Mouse (Mus musculus) thymus, adult 2 months (tissue): ENCODE data around the gene Plac1. TPM values are rescaled to one million over a fixed set of nuclear protein-coding genes. Genes with fewer than 3 reads are reported as not detected.

Experiments
- DNase-seq: peaks from one replicate; pipeline ENCODE4 v3.0.0; 2021
- H3K27ac ChIP-seq: fragments of 200-500 bp; 2 replicates; pipeline ENCODE4 v1.5.1; 2012; ENCODE audit warnings: low read length, control low read depth; ENCODE audit not compliant: control insufficient read depth, insufficient read depth
- H3K27me3 ChIP-seq: fragments of 200-500 bp; 2 replicates; pipeline ENCODE4 v1.6.1; 2012; ENCODE audit warnings: mild to moderate bottlenecking, low read length, moderate library complexity, mixed read lengths; ENCODE audit not compliant: control insufficient read depth, insufficient read depth
- H3K36me3 ChIP-seq: fragments of 200-500 bp; 2 replicates; pipeline ENCODE4 v1.6.1; 2012; ENCODE audit warnings: mild to moderate bottlenecking, low read length, moderate library complexity; ENCODE audit not compliant: control insufficient read depth, insufficient read depth
- H3K4me1 ChIP-seq: fragments of 200-500 bp; replicated peaks from 2 replicates; pipeline ENCODE4 v1.6.1; 2012; ENCODE audit warnings: low read length; ENCODE audit not compliant: control insufficient read depth, insufficient read depth
- H3K4me3 ChIP-seq: fragments of 200-500 bp; 2 replicates; pipeline ENCODE4 v1.5.1; 2012; ENCODE audit warnings: mild to moderate bottlenecking, low read length, control low read depth, moderate library complexity; ENCODE audit not compliant: control insufficient read depth, insufficient read depth
- CTCF ChIP-seq: fragments of 200-500 bp; IDR thresholded peaks from 2 replicates; pipeline ENCODE4 v1.5.1; 2012; ENCODE audit warnings: mild to moderate bottlenecking, control low read depth, low read length, moderate library complexity, borderline replicate concordance; ENCODE audit not compliant: control insufficient read depth, poor library complexity, insufficient read depth; ENCODE audit errors: extremely low read depth
- POLR2A ChIP-seq: fragments of 200-500 bp; IDR thresholded peaks from 2 replicates; pipeline ENCODE4 v1.6.1; 2012; ENCODE audit warnings: mild to moderate bottlenecking, low read length, control low read depth, moderate library complexity; ENCODE audit not compliant: control insufficient read depth, poor library complexity, insufficient read depth; ENCODE audit errors: extremely low read depth
- WGBS: fragments of 180-500 bp; shearing (Covaris S2); methylation state at CpG from one replicate; pipeline ENCODE4 v1.1.7; 2018; 5-methylcytosine and 5-hydroxymethylcytosine counted together
- polyA plus RNA-seq: library from polyadenylated mRNA; depleted of rRNA; stranded (reverse); fragments of >200 nt; gene quantifications from 2 replicates; pipeline ENCODE4 v1.2.3, GENCODE M21; 2012

The Plac1 gene
- polyA plus RNA-seq, 1 experiment = 0.31 TPM

GRCm38 (mm10) chrX:53064406-53064805 is 175.5 kb downstream of the Plac1 start:
- H3K36me3 ChIP-seq = no peaks in the 10 kb centered on the region
- no peak for TF ChIP-seq CTCF
- no peak for TF ChIP-seq POLR2A
- no peaks in the 10 kb centered on the region for H3K27me3 ChIP-seq
- H3K4me3 ChIP-seq = no peak overlapping the region
- H3K27ac ChIP-seq = no peak overlapping the region
- no peaks in the 10 kb centered on the region for H3K4me1 ChIP-seq
- no peak for DNase-seq
- WGBS = 98% methylated on average over 3 of the region's 3 CpGs

GRCm38 (mm10) chrX:53059426-53060007 is 180.4 kb downstream of the Plac1 start:
- Histone ChIP-seq H3K27me3 (no peaks in the 10 kb centered on the region; the same call in 1 of the 2 replicates), H3K4me1 (0 out of 2 replicates have a peak, but pooled peaks cover 7% of the 10 kb centered on the region), H3K4me3 (no peak overlapping the region), H3K36me3 (no peaks in the 10 kb centered on the region), H3K27ac (no peak overlapping the region)
- WGBS = 60% methylated on average over 11 of the region's 11 CpGs
- TF ChIP-seq CTCF = no peak
- no peak for TF ChIP-seq POLR2A
- no peak for DNase-seq

- Histone ChIP-seq H3K4me1 (0 out of 2 replicates have a peak, but pooled peaks cover 7% of the 10 kb centered on the region), H3K27ac (no peak overlapping the region), H3K27me3 (no peaks in the 10 kb centered on the region; the same call in 1 of the 2 replicates), H3K4me3 (no peak overlapping the region; the same call in 1 of the 2 replicates), H3K36me3 (no peaks in the 10 kb centered on the region)
- no peak for DNase-seq
- 2% methylated on average over 33 of the region's 33 CpGs for WGBS
- TF ChIP-seq POLR2A (no peak), CTCF (no peak)
Measured at GRCm38 (mm10) chrX:53058459-53059280, 181.2 kb downstream of the Plac1 start.

GRCm38 (mm10) chrX:53057760-53058090 is 182.2 kb downstream of the Plac1 start:
- no peak overlapping the region for H3K27ac ChIP-seq
- no peak for DNase-seq
- H3K4me1 ChIP-seq = peaks cover 8% of the 10 kb centered on the region; the same call in 1 of the 2 replicates
- no peak overlapping the region for H3K4me3 ChIP-seq
- no peaks in the 10 kb centered on the region for H3K36me3 ChIP-seq
- 50% methylated on average over 6 of the region's 6 CpGs for WGBS
- H3K27me3 ChIP-seq = no peaks in the 10 kb centered on the region; the same call in 1 of the 2 replicates
- no peak for TF ChIP-seq POLR2A
- TF ChIP-seq CTCF = no peak

GRCm38 (mm10) chrX:53057054-53057759 is 182.7 kb downstream of the Plac1 start:
- Histone ChIP-seq H3K27ac (no peak overlapping the region), H3K4me1 (peaks cover 10% of the 10 kb centered on the region; the same call in 1 of the 2 replicates), H3K4me3 (peak overlapping the region; percentile 63), H3K36me3 (no peaks in the 10 kb centered on the region), H3K27me3 (no peaks in the 10 kb centered on the region; the same call in 1 of the 2 replicates)
- TF ChIP-seq POLR2A = no peak
- TF ChIP-seq CTCF = no peak
- 9% methylated on average over 20 of the region's 42 CpGs for WGBS
- DNase-seq = peak; percentile 71

- DNase-seq = peak; percentile 25
- H3K4me3 ChIP-seq = peak overlapping the region; percentile 63
- H3K27me3 ChIP-seq = no peaks in the 10 kb centered on the region; the same call in 1 of the 2 replicates
- no peak overlapping the region for H3K27ac ChIP-seq
- under 1% methylated on average over 21 of the region's 33 CpGs for WGBS
- H3K36me3 ChIP-seq = no peaks in the 10 kb centered on the region
- peaks cover 10% of the 10 kb centered on the region; the same call in 1 of the 2 replicates for H3K4me1 ChIP-seq
- TF ChIP-seq CTCF = no peak
- TF ChIP-seq POLR2A = no peak
Measured at GRCm38 (mm10) chrX:53056627-53057026, 183.3 kb downstream of the Plac1 start.
